Mouse (Mus musculus) lung, adult 18-20 months (tissue): ENCODE data around the gene Cys1.
"Not testable (repeated sequence)": the region's sequence is repeated elsewhere in the genome, so short reads cannot be mapped to it uniquely, and the experiment has no call there.

ENCODE experiments used
- DNase-seq, 2 experiments: peaks; one replicate each; pipeline ENCODE4 v3.0.0; 2022; ENCODE audit warnings: mixed read lengths in 2 of 2

Cys1 gene

DNA sequence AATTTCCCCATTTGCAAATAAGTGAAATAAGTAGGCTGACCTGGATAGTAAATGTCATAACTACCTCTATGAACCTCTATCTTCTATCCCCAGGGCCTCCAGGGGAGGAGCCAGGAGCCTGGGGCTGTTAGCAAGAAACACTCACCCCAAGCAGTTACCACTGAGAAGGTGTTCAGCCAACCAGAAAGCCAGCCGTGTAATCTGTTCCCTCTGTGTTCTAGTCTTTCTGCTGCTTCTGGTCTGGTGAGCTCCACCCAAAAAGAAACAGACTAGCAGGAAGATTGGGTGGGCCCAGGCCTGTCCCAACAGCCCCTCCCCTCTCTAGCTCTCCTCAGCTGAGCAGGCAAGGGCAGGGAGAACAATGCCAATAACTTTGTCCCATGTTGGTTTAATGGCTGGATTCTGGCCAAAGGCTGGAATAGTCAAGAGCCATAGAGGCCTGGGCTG lies 37.5 kb downstream of the Cys1 start:
- peak; percentile 62 to 71 for DNase-seq

DNA sequence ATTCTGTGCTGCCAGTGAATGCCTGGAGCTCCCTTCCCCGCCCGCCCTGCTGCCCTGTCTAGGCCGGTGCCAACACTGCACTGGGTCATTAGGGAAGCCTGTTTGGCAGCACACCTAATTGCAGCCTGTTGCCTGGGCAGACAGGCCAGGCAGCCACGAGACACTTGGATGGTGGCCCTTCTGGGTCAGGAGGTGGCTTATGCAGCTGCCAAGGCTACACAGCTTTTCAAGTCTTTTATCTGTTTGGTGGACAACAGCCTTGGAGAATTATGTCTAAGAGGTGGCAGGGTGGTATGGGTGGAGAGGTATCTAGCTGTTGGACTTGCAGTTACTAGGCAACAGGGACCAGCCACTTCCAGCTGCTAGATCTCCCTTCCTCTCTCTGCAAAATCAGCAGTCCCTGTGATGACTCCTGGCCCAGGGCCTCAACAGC lies 39.2 kb downstream of the Cys1 start:
- peak; percentile 70 to 79 for DNase-seq

DNA sequence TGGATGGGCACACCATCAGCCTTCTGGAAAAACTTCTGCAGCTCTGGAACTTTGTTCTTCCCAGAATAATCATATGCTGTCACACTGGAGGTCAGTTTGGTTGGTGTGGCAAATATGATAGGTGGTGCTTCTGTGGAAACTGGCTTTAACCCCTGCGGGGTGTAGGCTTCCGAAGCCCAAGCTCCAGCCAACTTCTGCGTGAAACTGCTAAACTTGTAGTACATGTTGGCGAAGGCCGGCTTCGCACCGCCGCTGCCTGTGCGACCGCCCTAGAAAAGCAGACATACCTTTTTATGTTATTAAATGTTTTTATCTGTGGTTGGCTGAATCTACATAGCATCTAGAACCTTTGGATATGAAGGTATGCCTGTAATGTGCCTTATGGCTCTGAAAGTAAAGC lies 42.8 kb downstream of the Cys1 start:
- DNase-seq: not testable (repeated sequence)

DNA sequence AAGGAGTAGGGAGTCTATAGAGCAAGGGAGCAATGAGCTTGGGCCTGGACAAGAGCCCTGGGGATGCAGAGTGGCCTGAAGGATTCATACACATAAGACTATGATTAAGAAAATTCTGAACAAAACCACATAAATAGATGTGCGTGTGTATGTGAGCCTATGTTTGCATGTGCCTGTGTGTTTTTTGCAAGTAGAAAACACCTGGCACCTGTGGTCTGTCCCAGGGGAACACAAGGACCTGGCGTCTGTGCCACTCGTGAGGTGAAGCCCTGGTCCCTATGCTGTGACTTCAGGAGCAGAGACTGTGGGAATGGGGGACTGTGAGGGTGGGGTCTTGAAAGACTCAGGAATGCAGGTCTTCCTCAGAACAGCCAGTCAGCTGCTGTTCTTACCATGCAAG lies 47.0 kb downstream of the Cys1 start:
- DNase-seq: no peak

DNA sequence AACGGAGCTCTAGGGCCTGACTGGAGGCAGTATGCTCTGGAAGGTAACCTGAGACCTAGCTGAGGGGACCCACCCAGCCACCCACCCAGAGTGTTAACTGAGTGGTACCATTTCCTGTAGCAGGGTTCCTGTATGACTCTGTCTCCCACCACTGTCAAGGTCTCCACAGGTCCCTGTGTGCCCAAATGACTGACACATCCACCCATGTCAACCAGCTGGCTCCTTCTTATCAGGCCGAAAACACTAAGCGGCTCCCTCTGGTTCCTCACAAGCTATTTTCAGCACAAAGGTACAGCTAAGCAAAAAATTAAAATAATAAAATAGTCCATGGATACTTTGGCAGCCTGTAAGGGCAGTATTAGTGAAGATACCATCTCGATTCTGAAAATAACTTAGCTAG lies 47.4 kb downstream of the Cys1 start:
- DNase-seq: no peak

DNA sequence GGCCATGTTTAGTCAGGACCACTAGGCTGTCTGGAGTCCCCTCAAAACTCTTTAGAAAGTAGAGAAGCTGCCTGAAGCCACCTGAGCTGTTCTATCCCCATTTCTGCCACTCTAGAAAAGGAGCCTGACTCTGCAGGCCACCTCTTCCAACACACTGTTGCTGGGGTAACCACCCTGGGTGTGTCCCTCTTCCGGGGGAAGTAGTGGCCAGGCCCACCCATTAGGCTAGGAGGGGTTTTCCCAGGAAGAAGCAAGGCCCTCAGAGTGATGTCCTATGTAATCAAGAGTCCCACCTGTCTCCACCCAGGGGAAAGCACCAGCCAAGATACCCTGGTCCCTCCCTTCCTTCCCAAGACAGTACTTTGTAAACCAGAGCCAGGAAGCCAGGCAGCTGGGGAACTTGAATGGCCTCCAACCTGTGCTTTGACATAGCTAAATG lies 47.8 kb downstream of the Cys1 start:
- peak; percentile 64 to 71 for DNase-seq

DNA sequence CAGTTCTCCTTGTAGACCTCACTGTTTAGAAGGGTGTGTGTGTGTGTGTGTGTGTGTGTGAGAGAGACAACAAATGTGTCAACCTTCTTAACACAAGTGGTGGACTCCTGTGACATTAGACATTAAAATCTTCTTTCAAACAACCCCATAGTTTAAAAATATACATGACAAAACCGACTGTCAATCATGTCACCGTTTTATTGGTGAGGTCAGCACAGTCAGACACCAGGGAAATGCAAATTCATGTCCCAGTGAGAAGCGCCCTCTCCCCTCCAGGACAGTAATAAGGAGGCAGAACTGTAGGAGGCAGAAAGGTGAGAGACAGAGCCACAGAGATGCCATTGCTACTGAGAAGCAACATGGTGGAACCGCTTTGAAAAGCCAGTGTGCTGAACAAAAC lies 49.2 kb downstream of the Cys1 start:
- DNase-seq: no peak

DNA sequence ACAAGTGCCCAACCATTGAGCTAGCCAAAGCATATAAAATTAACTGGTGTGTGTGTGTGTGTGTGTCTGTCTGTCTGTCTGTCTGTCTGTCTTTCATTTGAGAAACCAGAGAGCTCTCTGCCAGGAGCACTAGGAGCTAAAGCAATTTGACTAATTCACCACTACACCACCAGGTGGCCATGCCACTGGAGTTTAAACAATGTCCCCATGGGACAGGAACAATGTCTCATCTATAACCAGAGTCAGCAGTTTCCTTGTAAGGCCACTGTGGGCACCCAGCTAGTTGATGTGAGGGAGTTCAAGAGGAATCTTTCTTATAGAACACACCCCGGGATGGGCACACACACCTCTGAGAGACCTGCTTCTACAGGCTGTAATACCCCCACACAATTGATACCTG lies 51.4 kb downstream of the Cys1 start:
- DNase-seq: peak; percentile 55 to 69

DNA sequence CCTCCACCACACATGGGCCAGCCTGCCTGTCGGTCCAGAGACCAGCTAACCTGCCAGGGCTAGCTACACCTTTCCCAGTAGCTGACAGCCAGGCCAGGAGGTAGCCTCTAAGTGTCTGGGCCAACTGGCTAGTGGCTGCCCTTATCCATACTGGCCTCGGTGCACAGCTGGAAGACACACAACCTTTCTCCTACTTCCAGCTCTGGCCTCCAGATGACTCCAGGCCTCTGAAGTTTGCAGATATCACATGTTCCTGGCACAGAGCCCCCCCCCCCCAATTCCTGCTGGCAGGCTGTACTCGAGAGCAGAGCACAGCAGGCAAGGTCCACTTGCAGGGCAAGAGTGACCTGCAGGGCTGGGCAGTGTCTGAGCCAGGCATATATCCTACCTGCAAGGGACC lies 54.4 kb downstream of the Cys1 start:
- no peak for DNase-seq

DNA sequence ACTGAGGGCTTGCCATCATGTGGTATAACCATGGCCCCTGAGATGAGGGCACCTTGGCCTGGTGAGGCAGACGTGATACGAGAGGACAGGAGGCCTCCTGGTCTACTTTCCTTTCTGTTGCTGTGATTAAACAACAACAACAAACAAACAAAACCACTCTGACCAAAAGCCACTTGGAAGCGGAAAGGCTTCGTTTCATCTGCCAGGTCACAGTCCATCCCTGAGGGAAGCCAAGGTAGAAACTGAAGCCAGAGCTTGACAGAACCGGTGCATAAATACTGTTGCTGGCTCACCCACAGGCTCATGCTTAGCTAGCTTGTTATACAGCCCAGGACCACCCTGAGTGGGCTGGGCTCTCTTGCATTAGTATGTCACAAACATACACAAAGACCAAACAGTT lies 55.2 kb downstream of the Cys1 start:
- DNase-seq: no peak

DNA sequence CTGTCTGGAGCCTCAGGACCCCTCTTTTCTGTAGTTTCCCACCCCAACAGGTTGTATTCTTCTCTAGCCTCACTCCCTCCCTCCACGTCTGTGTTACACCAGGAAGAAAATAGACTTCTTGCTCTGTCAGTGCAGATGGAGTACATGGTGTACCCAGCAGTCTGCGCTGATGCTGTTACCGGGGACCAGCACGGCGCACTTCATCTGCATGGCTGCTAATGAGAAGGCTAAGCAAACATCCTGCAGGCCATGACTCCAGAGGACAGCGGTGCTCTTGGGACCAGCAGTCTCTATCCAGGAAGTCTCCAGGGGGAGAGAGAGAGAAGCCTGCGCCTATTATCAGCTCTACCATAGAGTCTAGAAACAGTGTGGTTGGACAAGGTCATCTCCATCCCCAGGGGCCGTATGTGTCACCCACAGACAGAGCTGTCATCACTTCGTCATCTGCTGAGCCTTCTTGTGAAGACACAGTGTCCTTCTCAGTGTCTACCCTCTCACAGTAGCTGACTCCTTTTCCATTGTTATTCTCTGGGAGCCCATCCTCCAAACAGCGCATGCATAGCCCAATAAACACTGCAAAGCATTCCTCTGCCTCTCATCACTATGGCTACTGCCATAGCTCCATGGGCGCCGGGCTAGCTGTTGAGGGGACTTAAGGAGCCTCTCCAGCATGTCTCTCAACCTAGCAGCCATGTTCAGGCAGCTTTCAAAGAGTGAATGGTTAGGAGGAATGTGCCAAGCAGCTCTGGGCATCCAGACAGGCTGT lies 57.9 kb downstream of the Cys1 start:
- no peak for DNase-seq

DNA sequence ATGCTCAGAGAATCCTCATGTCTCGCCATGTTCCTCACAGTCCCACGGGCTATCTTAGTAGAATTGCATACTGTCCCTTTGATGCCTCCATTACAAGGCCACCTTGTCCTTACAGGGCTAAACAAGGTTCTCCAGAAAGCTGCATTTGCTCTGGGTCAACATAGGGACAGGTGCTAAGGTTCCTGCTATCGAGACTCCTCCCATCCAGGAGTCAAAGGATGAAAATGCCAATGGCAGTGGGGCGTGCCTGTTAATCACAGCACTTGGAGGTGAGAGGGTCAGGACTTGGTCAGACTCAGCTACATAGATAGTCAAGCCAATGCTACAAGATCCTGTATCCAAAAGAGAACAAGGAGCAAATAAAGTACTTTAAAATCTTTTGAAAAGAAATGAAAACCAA lies 62.2 kb downstream of the Cys1 start:
- no peak for DNase-seq
